Mouse (Mus musculus): Measurements from ENCODE around the gene Lilr4b.
"Not testable (repeated sequence)": the region's sequence is repeated elsewhere in the genome, so short reads cannot be mapped to it uniquely, and the experiment has no call there.

Lilr4b gene

DNA sequence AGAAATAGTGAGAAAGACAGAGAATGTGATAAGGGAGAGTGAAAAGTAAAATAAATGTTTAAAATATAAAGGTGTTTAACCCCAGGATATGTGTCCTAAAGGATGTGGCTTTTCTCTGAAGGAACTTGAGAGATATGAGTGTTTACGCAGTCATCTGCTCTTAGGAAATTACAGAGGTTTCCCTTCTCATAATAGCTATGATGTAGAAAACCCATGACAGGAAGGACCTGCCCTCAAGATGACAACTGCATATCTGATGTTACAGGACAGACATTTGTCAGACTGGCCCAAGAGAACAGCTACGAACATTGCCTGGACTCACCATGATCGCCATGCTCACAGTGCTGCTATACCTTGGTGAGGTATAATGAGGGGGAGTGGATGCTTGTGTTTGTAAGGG is at the start of gene Lilr4b, which contains the start of gene Gm49339:
Gene Lilr4b, plus strand, starts transcription at position 236 of the 400 bp plus-strand sequence.
Gene Gm49339, plus strand, starts transcription at position 216 of the 400 bp plus-strand sequence.
- in situ Hi-C loops (cut with MboI), result not testable (repeated sequence)

DNA sequence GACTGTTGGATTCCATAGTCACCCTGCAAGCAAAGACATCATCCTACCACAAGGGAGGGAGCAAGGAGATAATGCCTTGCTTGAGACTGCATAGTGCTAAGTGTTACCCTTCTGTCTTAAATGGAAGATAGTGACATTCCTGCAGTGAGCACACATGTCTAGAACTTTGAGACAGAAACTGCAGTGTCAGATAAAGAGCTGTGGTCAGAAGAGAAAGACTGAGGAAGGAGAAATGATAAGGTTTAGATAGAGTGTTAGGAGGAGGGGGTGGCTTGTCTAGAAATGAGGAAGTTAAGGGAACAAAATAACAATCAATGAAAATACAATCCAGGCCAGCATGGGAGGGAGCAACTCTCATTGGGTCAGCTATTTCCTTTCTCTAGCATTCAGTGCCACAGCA is 47.5 kb upstream of the Lilr4b start:
- in situ Hi-C loops (cut with MboI), result no loop called here

DNA sequence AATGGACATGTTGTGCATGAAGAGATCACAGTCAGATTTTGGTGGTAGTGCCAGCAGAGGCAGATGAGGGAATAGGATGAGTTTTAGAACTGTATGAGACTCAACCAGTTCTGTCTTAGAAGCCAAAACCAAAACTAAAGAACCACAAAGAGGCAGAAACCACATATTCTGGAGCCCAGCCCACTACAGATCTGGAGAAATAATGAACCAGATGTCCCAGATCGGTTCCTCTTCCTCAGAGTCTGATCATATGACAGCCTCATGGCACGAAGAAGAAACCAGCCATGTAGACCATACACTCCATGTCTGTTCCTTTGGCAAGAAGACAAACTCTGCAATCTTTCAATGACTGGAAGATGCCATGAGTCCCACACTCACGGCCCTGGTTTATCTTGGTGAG is 44.7 kb upstream of the Lilr4b start:
- in situ Hi-C loops (cut with MboI), result no loop called here

DNA sequence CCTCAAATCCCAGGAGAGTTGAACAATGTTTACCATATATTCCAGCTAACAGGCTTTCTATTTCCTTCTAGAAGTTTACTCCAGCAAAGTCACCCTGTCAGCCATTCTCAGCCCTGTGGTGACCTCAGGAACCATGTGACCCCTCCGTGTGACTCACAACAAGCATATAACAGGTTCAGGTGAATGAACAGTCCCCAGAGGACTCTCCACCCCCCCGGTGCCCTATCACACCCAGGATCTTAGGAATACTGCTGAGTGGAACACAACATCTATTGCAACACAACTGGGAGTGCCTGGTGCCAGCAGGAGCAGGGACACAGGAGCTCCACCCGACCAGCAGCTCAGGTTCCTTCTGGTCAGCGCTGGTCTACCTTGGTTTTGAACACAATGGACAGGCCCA is 28.8 kb upstream of the Lilr4b start:
- in situ Hi-C loops (cut with MboI), result loop anchor here (25.0 kb wide), 1 partner anchor 936 kb away; the partner anchor contains the start of genes Gopc and Nepn

DNA sequence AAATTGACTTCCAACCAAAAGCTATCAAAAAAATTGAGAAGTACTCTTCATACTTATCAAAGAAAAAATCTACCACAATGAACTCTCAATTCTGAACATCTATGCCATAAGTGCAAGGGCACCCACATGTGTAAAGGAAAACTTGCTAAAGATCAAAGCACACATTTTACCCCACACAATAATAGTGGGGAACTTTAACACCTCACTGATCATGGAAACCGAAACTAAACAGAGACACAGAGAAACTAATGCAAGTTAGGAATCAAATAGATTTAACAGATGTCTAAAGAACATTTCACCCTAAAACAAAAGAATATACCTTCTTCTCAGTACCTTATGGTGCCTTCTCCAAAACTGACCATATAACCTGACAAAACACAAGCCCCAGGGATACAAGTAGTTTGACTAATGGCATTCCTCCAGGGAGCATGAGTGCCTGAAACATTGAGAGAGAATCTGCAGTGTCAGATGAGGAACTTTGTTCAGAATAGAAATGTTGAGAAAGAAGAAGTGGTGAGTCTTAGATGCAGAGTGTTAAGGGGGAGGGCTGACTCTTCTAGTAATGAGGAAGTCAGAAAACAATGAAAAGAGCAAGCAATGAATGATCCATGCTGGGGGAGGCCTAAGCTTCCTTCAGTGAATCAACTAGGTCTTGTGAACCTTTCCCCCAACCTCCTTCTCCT is 26.7 kb upstream of the Lilr4b start:
- in situ Hi-C loops (cut with MboI), result loop anchor here (25.0 kb wide), 1 partner anchor 934 kb away; the partner anchor contains the start of genes Gopc and Nepn

DNA sequence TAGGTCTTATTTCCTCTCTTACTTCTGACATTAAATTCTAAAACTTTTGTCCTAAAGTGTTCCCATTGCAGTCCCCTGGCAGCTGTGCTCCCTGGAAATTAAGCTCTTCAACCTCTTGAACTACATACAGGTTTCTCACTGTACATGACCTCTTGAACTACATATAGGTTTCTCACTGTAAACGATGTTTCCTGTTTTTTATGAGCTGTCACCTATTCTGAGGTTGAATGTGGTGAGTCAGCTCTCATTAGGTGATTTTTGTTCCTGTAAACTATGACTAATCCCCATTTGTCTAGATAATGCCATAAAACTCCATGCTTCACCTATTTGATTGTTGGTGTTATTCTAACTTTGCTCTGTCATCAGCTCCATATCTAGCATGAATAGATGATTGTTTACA is 26.1 kb upstream of the Lilr4b start:
- in situ Hi-C loops (cut with MboI), result loop anchor here (25.0 kb wide), 1 partner anchor 933 kb away; the partner anchor contains the start of genes Gopc and Nepn

DNA sequence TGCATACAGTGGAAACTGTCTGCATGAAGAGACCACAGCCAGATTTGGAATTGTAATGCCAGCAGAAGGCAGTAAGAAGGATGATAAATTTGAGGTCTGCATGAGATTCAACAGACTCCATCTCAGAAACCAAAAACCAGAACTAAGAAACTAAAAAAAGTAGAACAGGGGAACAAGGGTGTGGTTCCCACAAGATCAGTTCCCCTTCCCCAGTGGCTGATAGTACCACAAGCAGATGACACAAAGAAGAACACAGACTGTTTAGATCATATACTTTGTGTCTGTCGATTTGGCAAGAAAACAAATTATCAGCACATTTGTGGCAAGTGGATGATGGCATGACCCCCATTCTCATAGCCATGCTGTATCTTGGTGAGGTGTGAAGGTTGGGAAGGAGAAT is 24.7 kb upstream of the Lilr4b start:
- in situ Hi-C loops (cut with MboI), result loop anchor here (25.0 kb wide), 1 partner anchor 932 kb away; the partner anchor contains the start of genes Gopc and Nepn

DNA sequence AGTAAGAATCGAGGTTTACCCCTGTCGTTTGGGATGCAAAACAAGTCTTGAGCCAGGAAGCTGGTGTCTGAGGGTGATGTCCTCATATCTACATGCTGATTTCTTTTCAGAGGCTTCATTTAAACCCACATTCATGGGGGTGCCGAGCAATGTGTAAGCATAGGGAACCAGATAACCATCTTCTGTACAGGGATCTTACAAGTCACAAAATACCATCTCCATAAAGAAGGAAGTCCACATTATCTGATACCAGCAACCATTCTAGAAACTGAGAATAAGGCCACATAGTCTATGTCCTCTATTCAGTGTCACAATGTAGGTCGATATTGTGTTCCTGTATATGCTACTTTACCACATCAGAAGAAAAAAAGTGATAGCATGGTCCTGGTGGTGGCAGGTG is 24.1 kb upstream of the Lilr4b start:
- in situ Hi-C loops (cut with MboI), result loop anchor here (25.0 kb wide), 1 partner anchor 931 kb away; the partner anchor contains the start of genes Gopc and Nepn

DNA sequence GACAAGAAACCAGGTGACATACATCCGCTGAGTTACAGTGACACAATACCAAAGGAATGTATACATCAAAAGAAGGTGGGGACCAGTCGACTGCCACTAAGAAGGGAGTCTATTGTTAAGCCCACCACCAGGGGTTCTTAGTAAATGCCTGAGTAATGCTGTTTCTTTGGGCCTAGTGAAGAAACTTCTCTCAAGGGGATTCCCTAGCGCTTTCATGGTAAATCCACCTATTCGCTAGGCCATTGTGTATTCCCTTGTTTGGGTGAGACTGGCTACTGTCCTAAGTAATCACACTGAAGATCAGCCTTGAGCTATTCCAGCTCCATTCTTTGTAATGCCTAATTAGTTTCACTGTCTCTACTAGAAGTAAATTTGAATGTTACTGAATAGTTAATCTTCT is 16.6 kb upstream of the Lilr4b start:
- in situ Hi-C loops (cut with MboI), result loop anchor here (25.0 kb wide), 1 partner anchor 924 kb away; the partner anchor contains the start of genes Gopc and Nepn

DNA sequence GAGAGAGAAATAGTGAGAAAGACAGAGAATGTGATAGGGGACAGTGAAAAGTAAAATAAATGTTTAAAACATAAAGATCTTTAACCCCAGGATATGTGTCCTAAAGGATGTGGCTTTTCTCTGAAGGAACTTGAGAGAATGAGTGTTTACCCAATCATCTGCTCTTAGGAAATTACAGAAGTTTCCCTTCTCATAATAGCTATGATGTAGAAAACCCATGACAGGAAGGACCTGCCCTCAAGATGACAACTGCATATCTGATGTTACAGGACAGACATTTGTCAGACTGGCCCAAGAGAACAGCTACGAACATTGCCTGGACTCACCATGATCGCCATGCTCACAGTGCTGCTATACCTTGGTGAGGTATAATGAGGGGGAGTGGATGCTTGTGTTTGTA is 10.3 kb downstream of the Lilr4b start, which contains the start of gene Lilrb4a:
Gene Lilrb4a, plus strand, starts transcription at position 266 of the 400 bp plus-strand sequence.
- in situ Hi-C loops (cut with MboI), result not testable (repeated sequence)

DNA sequence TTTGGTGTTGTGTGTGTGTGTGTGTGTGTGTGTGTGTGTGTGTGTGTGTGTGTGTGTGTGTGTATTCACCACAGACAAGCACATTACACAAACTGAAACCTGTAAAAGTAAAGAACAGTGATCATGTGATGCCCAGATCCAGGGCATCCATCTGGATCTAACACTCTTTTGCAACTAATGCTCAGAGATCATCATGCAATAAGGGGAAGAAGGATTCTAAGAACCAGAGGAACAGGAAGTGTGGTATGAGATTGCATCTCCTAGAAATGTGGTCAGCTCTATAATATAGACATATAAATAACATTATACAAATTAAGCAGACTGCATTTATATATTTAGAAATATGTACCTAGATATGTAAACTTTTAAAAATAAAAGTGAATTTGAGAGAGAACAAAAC is 39.6 kb downstream of the Lilr4b start:
- in situ Hi-C loops (cut with MboI), result no loop called here

DNA sequence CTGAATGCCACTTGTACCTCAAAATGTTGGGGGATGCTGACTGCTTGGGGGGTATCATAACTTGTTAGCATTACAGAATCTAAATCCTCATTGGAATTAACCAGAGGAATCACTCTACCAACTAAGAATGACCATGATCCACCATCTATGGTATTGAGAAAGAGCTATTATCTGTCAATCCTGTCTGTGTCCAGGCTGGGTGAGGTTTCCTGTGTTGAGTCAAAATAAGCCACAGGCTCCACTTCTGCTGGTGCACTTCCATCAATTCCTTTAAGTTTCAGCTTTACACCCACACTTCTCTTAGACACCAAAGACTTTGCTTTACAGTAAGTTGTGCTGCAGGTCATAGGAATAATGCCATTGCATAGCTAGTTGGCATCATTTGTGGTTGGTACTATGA is 41.0 kb downstream of the Lilr4b start:
- in situ Hi-C loops (cut with MboI), result no loop called here

DNA sequence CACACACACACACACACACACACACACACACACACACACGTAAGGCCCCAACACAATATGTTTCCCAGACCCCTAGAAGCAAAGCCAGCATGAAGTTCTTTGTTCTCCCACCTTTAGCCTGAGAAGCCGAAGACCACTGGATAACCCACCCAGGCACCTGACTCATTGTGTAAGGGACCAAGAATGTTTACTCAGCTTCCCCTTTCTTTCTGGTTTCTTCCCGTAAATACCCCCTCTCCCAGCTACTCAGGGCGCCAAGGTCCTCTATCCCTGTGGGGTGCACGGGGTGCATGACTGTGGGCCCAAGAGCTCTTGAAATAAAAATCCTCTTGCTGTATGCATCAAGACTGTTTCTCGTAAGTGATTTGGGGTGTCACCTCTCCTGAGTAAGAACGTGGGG is 45.7 kb downstream of the Lilr4b start:
- in situ Hi-C loops (cut with MboI), result loop anchor here (25.0 kb wide), 1 partner anchor 114 kb away; no protein-coding TSS in a partner anchor

DNA sequence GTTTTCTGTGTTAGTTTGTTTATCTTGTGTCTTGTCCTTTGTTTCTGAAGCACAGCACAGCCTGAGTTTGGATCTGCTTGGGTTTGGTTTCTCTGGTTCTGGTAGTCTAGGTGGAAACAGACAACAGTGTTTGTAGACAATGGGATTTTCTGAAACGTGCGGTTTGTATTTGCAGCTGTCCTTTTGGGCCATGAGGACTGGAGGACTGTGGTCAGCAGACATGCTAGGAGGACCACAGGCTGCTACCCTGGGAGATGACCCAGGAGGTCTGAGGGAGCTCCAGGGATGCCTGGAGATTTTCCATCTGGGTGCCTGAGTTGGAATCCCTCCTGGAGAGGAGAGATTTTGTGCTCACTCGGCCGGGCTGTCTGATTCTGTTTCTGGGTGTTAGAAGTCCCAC is 46.2 kb downstream of the Lilr4b start:
- in situ Hi-C loops (cut with MboI), result loop anchor here (25.0 kb wide), 1 partner anchor 114 kb away; no protein-coding TSS in a partner anchor

DNA sequence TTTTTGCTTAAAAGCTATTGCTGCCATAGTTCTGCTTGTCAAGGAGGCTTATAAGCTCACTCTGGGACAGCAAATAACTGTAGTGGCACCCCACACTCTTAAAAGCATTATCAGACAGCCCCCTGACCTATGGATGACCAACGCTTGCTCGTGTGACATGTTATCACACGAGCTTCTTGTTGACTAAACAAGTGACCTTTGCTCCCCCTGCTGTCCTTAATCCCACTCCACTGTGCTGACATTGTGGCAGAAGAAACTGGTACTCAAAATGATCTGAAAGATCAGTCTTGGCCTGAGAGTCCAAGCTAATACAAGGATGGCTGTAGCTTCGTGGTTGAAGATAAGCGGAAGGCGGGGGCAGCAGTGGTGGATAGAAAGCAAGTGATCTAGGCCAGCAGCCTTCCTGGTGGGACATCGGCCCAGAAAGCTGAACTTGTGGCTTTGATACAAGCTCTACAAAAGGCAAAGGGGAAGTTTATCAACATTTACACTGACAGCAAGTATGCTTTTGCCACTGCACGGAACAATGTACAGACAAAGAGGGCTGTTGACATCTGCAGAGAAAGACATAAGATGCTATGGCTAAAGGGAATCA is 48.5 kb downstream of the Lilr4b start:
- in situ Hi-C loops (cut with MboI), result loop anchor here (25.0 kb wide), 1 partner anchor 117 kb away; no protein-coding TSS in a partner anchor

DNA sequence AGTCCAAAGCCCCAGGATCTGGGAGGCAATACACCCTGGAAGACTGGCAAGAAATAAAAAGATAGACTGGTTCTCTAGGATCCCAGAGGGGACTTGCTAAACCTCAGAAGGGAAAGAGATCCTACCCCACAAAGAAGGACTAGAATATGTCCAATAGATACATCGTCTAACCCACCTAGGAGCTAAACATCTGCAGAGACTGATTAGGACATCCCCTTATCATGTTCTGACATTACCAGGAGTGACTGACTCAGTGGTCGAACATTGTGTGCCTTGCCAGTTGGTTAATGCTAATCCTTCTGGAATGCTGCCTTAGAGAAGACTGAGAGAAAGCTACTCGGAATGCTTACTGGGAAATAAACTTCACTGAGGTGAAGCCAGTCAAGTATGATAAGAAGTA is 49.1 kb downstream of the Lilr4b start:
- in situ Hi-C loops (cut with MboI), result loop anchor here (25.0 kb wide), 1 partner anchor 117 kb away; no protein-coding TSS in a partner anchor

DNA sequence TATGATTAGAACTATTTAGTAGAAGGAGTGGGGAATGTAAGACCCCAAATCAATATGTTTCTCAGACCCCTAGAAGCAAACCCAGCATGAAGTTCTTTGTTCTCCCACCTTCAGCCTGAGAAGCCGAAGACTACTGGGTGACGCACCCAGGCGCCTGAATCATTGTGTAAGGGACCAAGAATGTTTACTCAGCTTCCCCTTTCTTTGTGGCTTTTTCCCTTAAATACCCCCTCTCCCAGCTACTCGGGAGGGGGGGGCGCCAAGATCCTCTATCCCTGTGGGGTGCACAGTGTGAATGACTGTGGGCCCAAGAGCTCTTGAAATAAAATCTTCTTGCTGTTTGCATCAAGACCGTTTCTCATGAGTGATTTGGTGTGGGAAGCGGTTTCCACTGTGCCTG is 50.4 kb downstream of the Lilr4b start:
- in situ Hi-C loops (cut with MboI), result loop anchor here (25.0 kb wide), 1 partner anchor 119 kb away; no protein-coding TSS in a partner anchor

All from mature B cell (primary cell).